Mouse (Mus musculus) heart, adult 2 months (tissue): ENCODE data around the gene Ripply1.

ENCODE experiments used
- CTCF ChIP-seq: fragments of 200-600 bp; IDR thresholded peaks from 2 replicates; pipeline ENCODE4 v1.8.1; 2022; ENCODE audit warnings: antibody characterized with exemption, mild to moderate bottlenecking, moderate library complexity
- EP300 ChIP-seq: fragments of 200-500 bp; IDR thresholded peaks from 2 replicates; pipeline ENCODE4 v1.6.1; 2011; ENCODE audit warnings: low read depth, low read length, control low read depth; ENCODE audit not compliant: insufficient read depth
- POLR2A ChIP-seq: fragments of 200-500 bp; IDR thresholded peaks from 2 replicates; pipeline ENCODE4 v1.6.1; 2011; ENCODE audit warnings: mild to moderate bottlenecking, low read depth, low read length, control low read depth; ENCODE audit not compliant: insufficient read depth

- no peak for TF ChIP-seq CTCF
- TF ChIP-seq EP300 = no peak
- TF ChIP-seq POLR2A = no peak
These were observed 3.3 kb downstream of the Ripply1 start for GRCm38 (mm10) chrX:139778886-139779285.
